Mouse (Mus musculus) naive thymus-derived CD4-positive, alpha-beta T cell, adult 2 months (primary cell): ENCODE measurements around the gene Mvb12b.
A peak's percentile ranks its signal among the peaks of the same experiment; 100 is the strongest.

Experiments used
- DNase-seq: peaks from one replicate; pipeline ENCODE4 v3.0.0-alpha.2; 2011; ENCODE audit warnings: low read depth

Mvb12b gene

GRCm38 (mm10) chr2:33736722-33737121, 151.0 kb downstream of the Mvb12b start:
- peak; percentile 72 for DNase-seq

- peak; percentile 75 for DNase-seq
Measured at GRCm38 (mm10) chr2:33734781-33735485, 152.8 kb downstream of the Mvb12b start.

- no peak for DNase-seq
Measured at GRCm38 (mm10) chr2:33729701-33730100, 158.0 kb downstream of the Mvb12b start.

GRCm38 (mm10) chr2:33727199-33727598, 160.5 kb downstream of the Mvb12b start:
- no peak for DNase-seq

GRCm38 (mm10) chr2:33720380-33720898, 167.3 kb downstream of the Mvb12b start:
- DNase-seq, result no peak

- no peak for DNase-seq
Measured at GRCm38 (mm10) chr2:33719339-33720066, 168.2 kb downstream of the Mvb12b start.

- DNase-seq, result no peak
Measured at GRCm38 (mm10) chr2:33718561-33718960, 169.2 kb downstream of the Mvb12b start.

- DNase-seq, result no peak
Measured at GRCm38 (mm10) chr2:33717821-33718351, 169.9 kb downstream of the Mvb12b start.

- no peak for DNase-seq
Measured at GRCm38 (mm10) chr2:33717378-33717777, 170.4 kb downstream of the Mvb12b start.

- DNase-seq, result no peak
Measured at GRCm38 (mm10) chr2:33716878-33717277, 170.9 kb downstream of the Mvb12b start.

- no peak for DNase-seq
Measured at GRCm38 (mm10) chr2:33714932-33715331, 172.8 kb downstream of the Mvb12b start.

- DNase-seq, result no peak
Measured at GRCm38 (mm10) chr2:33713580-33714260, 174.0 kb downstream of the Mvb12b start.

- DNase-seq, result no peak
Measured at GRCm38 (mm10) chr2:33712811-33713210, 174.9 kb downstream of the Mvb12b start.

- DNase-seq, result no peak
Measured at GRCm38 (mm10) chr2:33708831-33709230, 178.9 kb downstream of the Mvb12b start.

GRCm38 (mm10) chr2:33708096-33708495, 179.7 kb downstream of the Mvb12b start:
- DNase-seq, result no peak

- DNase-seq, result no peak
Measured at GRCm38 (mm10) chr2:33706403-33706802, 181.3 kb downstream of the Mvb12b start.

GRCm38 (mm10) chr2:33705687-33706320, 181.9 kb downstream of the Mvb12b start:
- DNase-seq, result no peak

- DNase-seq, result no peak
Measured at GRCm38 (mm10) chr2:33703286-33703685, 184.5 kb downstream of the Mvb12b start.

GRCm38 (mm10) chr2:33702705-33703104, 185.0 kb downstream of the Mvb12b start:
- no peak for DNase-seq

- no peak for DNase-seq
Measured at GRCm38 (mm10) chr2:33701446-33701815, 186.3 kb downstream of the Mvb12b start.

GRCm38 (mm10) chr2:33700581-33701445, 186.9 kb downstream of the Mvb12b start:
- no peak for DNase-seq
